Mouse (Mus musculus) macrophage (primary cell): ENCODE results near the gene Smim11. TPM values are rescaled to one million over a fixed set of nuclear protein-coding genes. Genes with fewer than 3 reads are reported as not detected.

Experiments used
- H3K27ac ChIP-seq: fragments of 350-480 bp; formaldehyde crosslinking; 2 replicates; pipeline ENCODE4 v1.9.0; 2021
- H3K36me3 ChIP-seq: fragments of 350-480 bp; formaldehyde crosslinking; 2 replicates; pipeline ENCODE4 v1.9.0; 2021; ENCODE audit errors: inconsistent target
- H3K4me3 ChIP-seq: fragments of 350-480 bp; formaldehyde crosslinking; 2 replicates; pipeline ENCODE4 v1.9.0; 2021; ENCODE audit errors: inconsistent target
- H3K79me2 ChIP-seq: fragments of 350-480 bp; formaldehyde crosslinking; 2 replicates; pipeline ENCODE4 v1.9.0; 2021; ENCODE audit errors: inconsistent target
- WGBS: methylation state at CpG from one replicate; pipeline ENCODE4 v1.1.7; 2026; ENCODE audit warnings: inconsistent platforms; ENCODE audit not compliant: missing documents; 5-methylcytosine and 5-hydroxymethylcytosine counted together
- polyA plus RNA-seq: library from polyadenylated mRNA; stranded (reverse); fragments of 250-400 nt; gene quantifications from 3 replicates; pipeline ENCODE4 v1.2.4, GENCODE M21; 2018; ENCODE audit warnings: inconsistent platforms

Gene Smim11
- polyA plus RNA-seq, 1 experiment from 2014 or later = 76.0 TPM

GRCm38 (mm10) chr16:92301989-92302388, 903 bp downstream of the Smim11 start:
- 35% methylated on average over 5 of the region's 5 CpGs for WGBS
- Histone ChIP-seq H3K27ac (0 out of 2 replicates have a peak overlapping the region, but pooled peaks have one; percentile 50), H3K4me3 (peak overlapping the region; percentile 93), H3K79me2 (peaks cover 20% of the 10 kb centered on the region; the same call in 1 of the 2 replicates), H3K36me3 (peaks cover 18% of the 10 kb centered on the region)

- Histone ChIP-seq H3K27ac (no peak overlapping the region), H3K4me3 (no peak overlapping the region), H3K79me2 (peaks cover 20% of the 10 kb centered on the region; the same call in 1 of the 2 replicates), H3K36me3 (peaks cover 23% of the 10 kb centered on the region)
- WGBS = 75% methylated on average over 5 of the region's 5 CpGs
These were observed 1.4 kb downstream of the Smim11 start for GRCm38 (mm10) chr16:92302506-92302905.

- WGBS = 95% methylated on average over 2 of the region's 2 CpGs
- Histone ChIP-seq H3K27ac (no peak overlapping the region), H3K36me3 (peaks cover 42% of the 10 kb centered on the region), H3K79me2 (peaks cover 20% of the 10 kb centered on the region; the same call in 1 of the 2 replicates), H3K4me3 (no peak overlapping the region)
These were observed 4.4 kb downstream of the Smim11 start for GRCm38 (mm10) chr16:92305519-92305918.

- 84% methylated on average over 3 of the region's 3 CpGs for WGBS
- no peak overlapping the region for H3K4me3 ChIP-seq
- peaks cover 66% of the 10 kb centered on the region for H3K36me3 ChIP-seq
- H3K27ac ChIP-seq = no peak overlapping the region
- peaks cover 3% of the 10 kb centered on the region; the same call in 1 of the 2 replicates for H3K79me2 ChIP-seq
These were observed 6.9 kb downstream of the Smim11 start for GRCm38 (mm10) chr16:92307947-92308346.

GRCm38 (mm10) chr16:92309126-92309525, 8.0 kb downstream of the Smim11 start:
- H3K36me3 ChIP-seq = peaks cover 70% of the 10 kb centered on the region
- no peaks in the 10 kb centered on the region; the same call in 1 of the 2 replicates for H3K79me2 ChIP-seq
- H3K27ac ChIP-seq = no peak overlapping the region
- WGBS = 88% methylated on average over 4 of the region's 4 CpGs
- no peak overlapping the region for H3K4me3 ChIP-seq

- Histone ChIP-seq H3K36me3 (peaks cover 34% of the 10 kb centered on the region; the same call in 1 of the 2 replicates), H3K4me3 (no peak overlapping the region)
- 51% methylated on average over 13 of the region's 13 CpGs for WGBS
These were observed 13.1 kb downstream of the Smim11 start for GRCm38 (mm10) chr16:92313953-92314741.

GRCm38 (mm10) chr16:92316049-92316738, 15.1 kb downstream of the Smim11 start:
- WGBS = 89% methylated on average over 7 of the region's 7 CpGs
- no peak overlapping the region for H3K27ac ChIP-seq
- H3K36me3 ChIP-seq = peaks cover 21% of the 10 kb centered on the region; the same call in 1 of the 2 replicates
- H3K79me2 ChIP-seq = no peaks in the 10 kb centered on the region
- no peak overlapping the region for H3K4me3 ChIP-seq

More at GRCm38 (mm10) chr16:92313953-92314741, 13.1 kb downstream of the Smim11 start:
- H3K79me2 ChIP-seq = no peaks in the 10 kb centered on the region
- H3K27ac ChIP-seq = no peak overlapping the region

GRCm38 (mm10) chr16:92319353-92320109, 18.4 kb downstream of the Smim11 start:
- H3K4me3 ChIP-seq = no peak overlapping the region
- no peaks in the 10 kb centered on the region for H3K79me2 ChIP-seq
- 51% methylated on average over 20 of the region's 20 CpGs for WGBS
- H3K27ac ChIP-seq = no peak overlapping the region
- H3K36me3 ChIP-seq = no peaks in the 10 kb centered on the region

- H3K79me2 ChIP-seq = no peaks in the 10 kb centered on the region
- no peak overlapping the region for H3K4me3 ChIP-seq
- no peak overlapping the region for H3K27ac ChIP-seq
- WGBS = 82% methylated on average over 3 of the region's 3 CpGs
- no peaks in the 10 kb centered on the region for H3K36me3 ChIP-seq
These were observed 19.3 kb downstream of the Smim11 start for GRCm38 (mm10) chr16:92320361-92320760.

- Histone ChIP-seq H3K79me2 (no peaks in the 10 kb centered on the region), H3K4me3 (no peak within 1 kb of the TSS), H3K36me3 (no peaks in the 10 kb centered on the region), H3K27ac (no peak within 1 kb of the TSS)
- WGBS = 90% methylated on average over 8 of the region's 8 CpGs
These were observed 20.3 kb downstream of the Smim11 start, which contains the start of gene Fam243 for GRCm38 (mm10) chr16:92321341-92321740. TSS of gene Fam243 (minus strand) at chr16:92321441.

- Histone ChIP-seq H3K4me3 (no peak overlapping the region), H3K79me2 (no peaks in the 10 kb centered on the region), H3K36me3 (no peaks in the 10 kb centered on the region), H3K27ac (no peak overlapping the region)
- 95% methylated on average over 7 of the region's 7 CpGs for WGBS
These were observed 23.4 kb downstream of the Smim11 start for GRCm38 (mm10) chr16:92324309-92325061.

GRCm38 (mm10) chr16:92325062-92325406, 23.9 kb downstream of the Smim11 start:
- no peak overlapping the region for H3K27ac ChIP-seq
- no peaks in the 10 kb centered on the region for H3K36me3 ChIP-seq
- no peak overlapping the region for H3K4me3 ChIP-seq
- WGBS = 67% methylated on average over 1 of the region's 1 CpGs
- no peaks in the 10 kb centered on the region for H3K79me2 ChIP-seq

GRCm38 (mm10) chr16:92327911-92328310, 26.8 kb downstream of the Smim11 start:
- Histone ChIP-seq H3K79me2 (no peaks in the 10 kb centered on the region), H3K4me3 (no peak overlapping the region), H3K27ac (no peak overlapping the region), H3K36me3 (no peaks in the 10 kb centered on the region)
- 90% methylated on average over 9 of the region's 10 CpGs for WGBS

- 100% methylated on average over 4 of the region's 5 CpGs for WGBS
- Histone ChIP-seq H3K36me3 (no peaks in the 10 kb centered on the region), H3K27ac (no peak overlapping the region), H3K4me3 (no peak overlapping the region), H3K79me2 (no peaks in the 10 kb centered on the region)
These were observed 29.9 kb downstream of the Smim11 start for GRCm38 (mm10) chr16:92330966-92331365.
